Mouse (Mus musculus): ENCODE measurements around the gene Kank2.

- TF ChIP-seq POLR2A (IDR thresholded peaks at IDR 0.05; ENCODE audit: borderline replicate concordance, insufficient read depth, low read length) = no peak
- no peak for TF ChIP-seq CTCF (IDR thresholded peaks at IDR 0.05; ENCODE audit: borderline replicate concordance, insufficient read depth, low read depth, low read length)
Measured at GRCm38 (mm10) chr9:21796919-21797318, 1.6 kb downstream of the Kank2 start.

All from cerebellum, adult 2 months (tissue).